Mouse (Mus musculus) liver, postnatal 0 days (tissue): ENCODE measurements around the gene Sf3b3.

Experiments used
- CTCF ChIP-seq: sonication (generic); IDR thresholded peaks from 2 replicates; pipeline ENCODE4 v1.5.1; 2016; ENCODE audit warnings: antibody characterized with exemption, low read depth
- EP300 ChIP-seq: IDR thresholded peaks from 2 replicates; pipeline ENCODE4 v1.6.1; 2016; ENCODE audit warnings: antibody characterized with exemption, low read depth, mild to moderate bottlenecking

GRCm38 (mm10) chr8:110761185-110761584 is 85.4 kb downstream of the Sf3b3 start:
- TF ChIP-seq CTCF (no peak), EP300 (no peak)
